Mouse (Mus musculus): ENCODE results near the gene Hnrnpul1. TPM values are rescaled to one million over a fixed set of nuclear protein-coding genes. Genes with fewer than 3 reads are reported as not detected.
A peak's percentile ranks its signal among the peaks of the same experiment; 100 is the strongest.
"Not testable (repeated sequence)": the region's sequence is repeated elsewhere in the genome, so short reads cannot be mapped to it uniquely, and the experiment has no call there.

The Hnrnpul1 gene
- polyA plus RNA-seq, 1 experiment, result 84.0 TPM

DNA sequence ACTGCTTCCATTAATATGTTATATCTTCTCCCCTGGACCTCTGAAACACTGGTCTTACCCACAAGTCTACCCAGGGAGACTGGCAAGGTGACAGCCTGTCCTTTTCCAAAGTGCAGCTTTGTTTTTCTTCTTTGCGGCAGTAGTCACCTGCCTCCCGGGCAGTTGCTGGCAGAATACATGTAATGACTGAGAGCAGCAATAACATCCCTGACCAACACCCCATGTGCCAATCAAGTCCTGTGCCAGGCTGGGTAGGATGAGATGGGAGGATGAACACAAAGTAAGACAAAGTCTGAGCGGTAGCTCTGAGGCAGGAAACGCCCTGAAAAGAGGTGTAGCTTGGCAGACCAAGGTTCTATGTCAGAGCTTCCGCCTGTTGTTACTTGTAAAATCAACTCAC is 26.8 kb downstream of the Hnrnpul1 start:
- Histone ChIP-seq H3K79me2 (ENCODE audit: control insufficient read depth, insufficient read depth) (no peaks in the 10 kb centered on the region), H3K4me3 (ENCODE audit: insufficient read depth, poor library complexity, severe bottlenecking) (no peak overlapping the region), H3K36me3 (ENCODE audit: control insufficient read depth, insufficient read depth) (peaks cover 85% of the 10 kb centered on the region), H3ac (ENCODE audit: control insufficient read depth, insufficient read length, low read depth) (no peak overlapping the region), H3K79me3 (ENCODE audit: low read depth) (no peaks in the 10 kb centered on the region), H3K27me3 (ENCODE audit: control insufficient read depth, insufficient read depth, insufficient read length) (no peaks in the 10 kb centered on the region)
- no peak for TF ChIP-seq MYOD1 (IDR thresholded peaks at IDR 0.05; ENCODE audit: control insufficient read depth, insufficient read length, low read depth)
- no peak for TF ChIP-seq MAX (IDR thresholded peaks at IDR 0.05)
- TF ChIP-seq MYOG (IDR thresholded peaks at IDR 0.05; ENCODE audit: control insufficient read depth, extremely low read depth, insufficient read length), result no peak
- TF ChIP-seq CTCF (IDR thresholded peaks at IDR 0.05; ENCODE audit: control insufficient read depth, insufficient read depth, insufficient read length), result no peak
- no peak for TF ChIP-seq CEBPB (IDR thresholded peaks at IDR 0.05; ENCODE audit: low read depth)
- TF ChIP-seq FOSL1 (IDR thresholded peaks at IDR 0.05; ENCODE audit: insufficient read depth, low read length, poor library complexity, severe bottlenecking), result no peak
- TF ChIP-seq USF1 (IDR thresholded peaks at IDR 0.05; ENCODE audit: low read depth), result no peak

DNA sequence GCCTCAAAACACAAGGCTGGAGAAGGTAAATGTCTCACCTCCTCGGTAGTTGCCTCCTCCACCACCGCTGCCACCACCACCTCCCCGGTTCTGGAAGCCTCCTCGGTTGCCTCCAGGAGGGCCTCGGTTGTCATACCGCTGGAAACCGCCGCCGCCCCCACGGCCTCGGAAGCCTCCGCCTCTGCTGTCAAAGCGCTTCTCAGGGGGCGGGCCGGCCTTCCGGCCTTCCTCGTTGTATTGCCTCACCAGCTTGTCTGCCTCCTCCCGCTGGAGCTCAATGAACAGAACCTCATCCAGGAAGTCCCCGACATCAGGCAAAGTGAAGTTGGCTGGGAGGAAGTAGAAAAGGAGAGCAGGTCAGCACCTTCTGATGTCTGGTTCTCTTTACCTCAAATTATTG is 28.7 kb downstream of the Hnrnpul1 start:
- TF ChIP-seq MYOD1 (IDR thresholded peaks at IDR 0.05; ENCODE audit: control insufficient read depth, insufficient read length, low read depth), result no peak
- no peak for TF ChIP-seq FOSL1 (IDR thresholded peaks at IDR 0.05; ENCODE audit: insufficient read depth, low read length, poor library complexity, severe bottlenecking)
- TF ChIP-seq MYOG (IDR thresholded peaks at IDR 0.05; ENCODE audit: control insufficient read depth, extremely low read depth, insufficient read length), result no peak
- no peak for TF ChIP-seq MAX (IDR thresholded peaks at IDR 0.05)
- TF ChIP-seq CTCF (IDR thresholded peaks at IDR 0.05; ENCODE audit: control insufficient read depth, insufficient read depth, insufficient read length), result no peak
- no peak for TF ChIP-seq USF1 (IDR thresholded peaks at IDR 0.05; ENCODE audit: low read depth)
- TF ChIP-seq CEBPB (IDR thresholded peaks at IDR 0.05; ENCODE audit: low read depth), result no peak
- H3K36me3 ChIP-seq (ENCODE audit: control insufficient read depth, insufficient read depth), result peaks cover 68% of the 10 kb centered on the region

DNA sequence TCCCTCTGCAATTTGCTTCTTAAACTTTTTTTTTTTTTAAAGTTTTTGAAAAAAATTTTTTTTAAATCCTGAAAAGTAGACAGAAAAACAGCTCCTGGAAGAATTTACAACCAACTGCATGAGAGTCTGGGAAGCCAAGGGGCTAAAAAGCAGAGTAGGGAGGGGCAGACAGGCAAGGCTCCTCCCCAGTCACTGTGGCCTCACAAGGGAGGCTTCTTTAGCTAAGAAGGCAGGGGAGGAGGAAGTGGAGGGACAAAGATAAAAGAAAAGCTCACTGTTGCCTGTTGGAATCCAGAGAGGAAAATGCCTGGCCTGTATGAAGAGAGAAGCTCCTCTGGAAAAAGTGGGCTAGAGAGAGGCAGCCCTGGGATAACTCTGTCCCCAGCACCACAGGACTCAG is 32.8 kb downstream of the Hnrnpul1 start:
- not testable (repeated sequence) for H3ac ChIP-seq (ENCODE audit: control insufficient read depth, insufficient read length, low read depth); H3K27me3 ChIP-seq (ENCODE audit: control insufficient read depth, insufficient read depth, insufficient read length); H3K4me3 ChIP-seq (ENCODE audit: insufficient read depth, poor library complexity, severe bottlenecking)
- peaks cover 41% of the 10 kb centered on the region for H3K36me3 ChIP-seq (ENCODE audit: control insufficient read depth, insufficient read depth)
- peaks cover 15% of the 10 kb centered on the region for H3K79me3 ChIP-seq (ENCODE audit: low read depth)
- peaks cover 20% of the 10 kb centered on the region for H3K79me2 ChIP-seq (ENCODE audit: control insufficient read depth, insufficient read depth)

More for the DNA sequence above, 28.7 kb downstream of the Hnrnpul1 start:
- Histone ChIP-seq H3K79me3 (ENCODE audit: low read depth) (no peaks in the 10 kb centered on the region), H3ac (ENCODE audit: control insufficient read depth, insufficient read length, low read depth) (no peak overlapping the region), H3K4me3 (ENCODE audit: insufficient read depth, poor library complexity, severe bottlenecking) (no peak overlapping the region), H3K79me2 (ENCODE audit: control insufficient read depth, insufficient read depth) (no peaks in the 10 kb centered on the region), H3K27me3 (ENCODE audit: control insufficient read depth, insufficient read depth, insufficient read length) (no peaks in the 10 kb centered on the region)

DNA sequence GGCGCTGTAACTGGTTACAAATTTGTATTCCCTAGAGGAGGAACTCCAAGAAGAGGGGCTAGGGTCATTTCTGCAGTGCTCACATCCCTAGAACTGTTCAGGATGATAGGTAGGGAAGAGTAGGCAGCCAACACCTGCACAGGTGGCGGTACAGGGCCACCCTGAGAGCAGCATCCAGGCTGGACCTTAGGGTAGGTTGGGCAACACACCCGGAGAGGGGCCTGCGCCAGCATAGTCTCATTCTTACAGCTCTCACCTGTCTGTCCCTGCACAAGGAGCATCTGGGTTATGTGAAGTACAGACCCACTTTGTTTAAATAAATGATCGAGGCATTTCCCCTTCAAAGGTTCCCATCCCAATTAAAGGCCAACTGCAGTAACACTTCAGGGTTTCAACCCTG is 33.8 kb downstream of the Hnrnpul1 start:
- TF ChIP-seq CTCF (IDR thresholded peaks at IDR 0.05; ENCODE audit: control insufficient read depth, insufficient read depth, insufficient read length) (no peak), USF1 (IDR thresholded peaks at IDR 0.05; ENCODE audit: low read depth) (no peak)
- H3ac ChIP-seq (ENCODE audit: control insufficient read depth, insufficient read length, low read depth), result no peak overlapping the region
- H3K4me3 ChIP-seq (ENCODE audit: insufficient read depth, poor library complexity, severe bottlenecking), result no peak overlapping the region
- no peaks in the 10 kb centered on the region for H3K27me3 ChIP-seq (ENCODE audit: control insufficient read depth, insufficient read depth, insufficient read length)
- H3K79me3 ChIP-seq (ENCODE audit: low read depth), result peaks cover 17% of the 10 kb centered on the region
- peaks cover 30% of the 10 kb centered on the region for H3K79me2 ChIP-seq (ENCODE audit: control insufficient read depth, insufficient read depth)
- peaks cover 40% of the 10 kb centered on the region for H3K36me3 ChIP-seq (ENCODE audit: control insufficient read depth, insufficient read depth)

DNA sequence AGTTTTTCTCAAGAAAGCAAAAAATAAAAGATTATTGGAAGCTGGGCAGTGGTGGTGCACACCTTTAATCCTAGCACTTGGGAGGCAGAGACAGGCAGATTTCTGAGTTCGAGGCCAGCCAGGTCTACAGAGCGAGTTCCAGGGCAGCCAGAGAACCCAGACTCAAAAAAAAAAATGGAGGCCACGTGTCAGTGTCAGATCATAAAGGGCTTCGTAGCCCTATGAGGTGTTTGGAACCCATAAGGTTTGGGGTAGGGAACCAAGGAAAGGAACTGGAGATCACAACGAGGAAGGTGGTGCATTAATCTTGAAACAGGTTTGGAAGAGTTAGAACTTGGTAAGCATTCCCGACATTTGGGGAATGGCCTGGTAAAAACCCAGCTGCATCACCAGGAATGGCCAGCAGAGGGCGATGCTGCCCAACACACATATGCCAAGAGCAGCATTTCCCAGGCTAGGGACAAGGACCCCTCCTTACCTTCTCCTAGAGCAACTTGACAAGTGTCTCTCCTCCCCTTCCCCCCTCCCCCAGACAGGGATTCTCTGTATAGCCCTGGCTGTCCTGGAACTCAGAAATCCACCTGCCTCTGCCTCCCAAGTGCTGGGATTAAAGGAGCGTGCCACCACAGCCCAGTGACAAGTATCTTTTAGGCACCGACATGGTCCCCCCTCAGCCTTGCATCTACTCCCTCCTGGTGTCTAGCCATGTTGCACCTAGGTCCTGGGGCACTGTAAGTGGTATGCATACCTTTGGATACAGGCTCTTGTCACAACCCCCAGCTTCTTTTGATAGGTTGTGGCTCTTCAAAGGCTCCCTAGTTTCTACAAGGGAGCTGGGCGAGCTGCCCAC is 34.6 kb downstream of the Hnrnpul1 start:
- H3ac ChIP-seq (ENCODE audit: control insufficient read depth, insufficient read length, low read depth), result no peak overlapping the region
- H3K27me3 ChIP-seq (ENCODE audit: control insufficient read depth, insufficient read depth, insufficient read length), result no peaks in the 10 kb centered on the region
- no peak overlapping the region for H3K4me3 ChIP-seq (ENCODE audit: insufficient read depth, poor library complexity, severe bottlenecking)
- peaks cover 30% of the 10 kb centered on the region for H3K79me2 ChIP-seq (ENCODE audit: control insufficient read depth, insufficient read depth)
- H3K36me3 ChIP-seq (ENCODE audit: control insufficient read depth, insufficient read depth), result peaks cover 46% of the 10 kb centered on the region
- TF ChIP-seq MYOD1 (IDR thresholded peaks at IDR 0.05; ENCODE audit: control insufficient read depth, insufficient read length, low read depth), result no peak
- TF ChIP-seq CTCF (IDR thresholded peaks at IDR 0.05; ENCODE audit: control insufficient read depth, insufficient read depth, insufficient read length), result peak; percentile 81
- no peak for TF ChIP-seq CEBPB (IDR thresholded peaks at IDR 0.05; ENCODE audit: low read depth)
- no peak for TF ChIP-seq FOSL1 (IDR thresholded peaks at IDR 0.05; ENCODE audit: insufficient read depth, low read length, poor library complexity, severe bottlenecking)
- TF ChIP-seq MAX (IDR thresholded peaks at IDR 0.05), result no peak
- TF ChIP-seq MYOG (IDR thresholded peaks at IDR 0.05; ENCODE audit: control insufficient read depth, extremely low read depth, insufficient read length), result no peak
- no peak for TF ChIP-seq USF1 (IDR thresholded peaks at IDR 0.05; ENCODE audit: low read depth)
- H3K79me3 ChIP-seq (ENCODE audit: low read depth), result peaks cover 17% of the 10 kb centered on the region

DNA sequence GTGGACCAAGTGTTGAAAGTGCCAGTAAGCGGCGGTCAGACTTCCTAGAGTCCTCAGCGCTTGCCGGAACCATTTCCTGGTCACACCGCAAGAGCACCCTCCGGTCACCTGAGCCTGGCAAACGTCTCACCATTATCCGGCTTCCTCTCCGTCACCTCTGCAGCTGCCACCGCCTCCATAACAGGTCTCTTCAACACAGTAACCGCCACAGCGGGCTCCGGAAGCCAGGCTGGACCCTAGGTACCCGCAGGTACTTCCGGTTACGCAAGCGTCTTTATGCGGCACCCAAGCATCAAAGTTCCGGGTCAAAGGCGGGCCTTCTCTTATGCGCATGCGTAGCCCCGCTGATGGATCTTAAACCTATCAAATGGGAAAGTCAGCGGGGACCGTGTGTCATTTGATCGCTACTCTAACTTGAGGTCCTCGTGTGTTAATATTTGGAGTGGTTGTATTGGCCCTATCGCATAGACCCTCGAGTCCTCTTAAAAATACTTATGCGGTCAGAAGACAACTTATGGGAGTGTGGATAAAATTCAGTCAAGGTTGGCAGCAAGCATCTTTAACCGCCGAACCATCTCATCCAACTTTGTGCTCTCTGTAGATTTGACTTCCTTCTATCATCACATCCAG is 35.7 kb downstream of the Hnrnpul1 start, which contains the start of gene Ccdc97:
Gene Ccdc97 (minus strand): TSS at position 301 of the 630 bp plus-strand sequence.
- Histone ChIP-seq H3ac (ENCODE audit: control insufficient read depth, insufficient read length, low read depth) (peak within 1 kb of the TSS; percentile 84), H3K4me3 (ENCODE audit: insufficient read depth, poor library complexity, severe bottlenecking) (peak within 1 kb of the TSS; percentile 65), H3K79me2 (ENCODE audit: control insufficient read depth, insufficient read depth) (peaks cover 30% of the 10 kb centered on the region), H3K79me3 (ENCODE audit: low read depth) (peaks cover 17% of the 10 kb centered on the region), H3K36me3 (ENCODE audit: control insufficient read depth, insufficient read depth) (peaks cover 45% of the 10 kb centered on the region), H3K27me3 (ENCODE audit: control insufficient read depth, insufficient read depth, insufficient read length) (no peaks in the 10 kb centered on the region)
- no peak for TF ChIP-seq USF1 (IDR thresholded peaks at IDR 0.05; ENCODE audit: low read depth)
- peak; percentile 92 for TF ChIP-seq CEBPB (IDR thresholded peaks at IDR 0.05; ENCODE audit: low read depth)
- no peak for TF ChIP-seq CTCF (IDR thresholded peaks at IDR 0.05; ENCODE audit: control insufficient read depth, insufficient read depth, insufficient read length)
- no peak for TF ChIP-seq MYOG (IDR thresholded peaks at IDR 0.05; ENCODE audit: control insufficient read depth, extremely low read depth, insufficient read length)
- no peak for TF ChIP-seq MYOD1 (IDR thresholded peaks at IDR 0.05; ENCODE audit: control insufficient read depth, insufficient read length, low read depth)
- TF ChIP-seq MAX (IDR thresholded peaks at IDR 0.05), result peak; percentile 42
- TF ChIP-seq FOSL1 (IDR thresholded peaks at IDR 0.05; ENCODE audit: insufficient read depth, low read length, poor library complexity, severe bottlenecking), result no peak

Data from C2C12 (cell line).